Mouse (Mus musculus) CH12F3 (cell line): Measurements from ENCODE around the gene Gap43.
"Not testable (repeated sequence)": the region's sequence is repeated elsewhere in the genome, so short reads cannot be mapped to it uniquely, and the experiment has no call there.

Source experiments
- in situ Hi-C: fragments of 300-500 bp; cut with MboI; formaldehyde crosslinking; loops from 2 replicates; pipeline ENCODE4 v1.14.3; 2020; ENCODE audit warnings: low sequenced_read_pairs

Gene Gap43

DNA sequence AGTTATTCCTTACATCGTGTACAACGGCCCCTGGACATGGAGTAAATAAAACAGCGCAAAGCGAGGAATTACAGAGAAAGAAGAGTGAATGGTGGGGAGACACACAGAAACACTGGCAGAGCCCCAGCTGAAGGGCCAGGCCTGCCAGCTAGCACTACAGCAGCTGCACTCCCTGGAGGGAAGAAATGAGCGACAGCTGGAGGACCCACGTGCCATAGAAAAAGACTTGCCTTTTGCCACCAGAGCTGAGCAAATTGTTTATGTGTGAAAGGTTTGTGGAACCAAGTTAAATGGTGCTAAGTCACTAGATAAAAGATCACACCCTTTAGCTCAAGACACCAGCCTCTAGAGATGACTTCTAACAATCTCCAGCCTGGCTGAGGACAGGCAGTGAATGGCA lies 37.0 kb downstream of the Gap43 start:
- in situ Hi-C loops: no loop called here

DNA sequence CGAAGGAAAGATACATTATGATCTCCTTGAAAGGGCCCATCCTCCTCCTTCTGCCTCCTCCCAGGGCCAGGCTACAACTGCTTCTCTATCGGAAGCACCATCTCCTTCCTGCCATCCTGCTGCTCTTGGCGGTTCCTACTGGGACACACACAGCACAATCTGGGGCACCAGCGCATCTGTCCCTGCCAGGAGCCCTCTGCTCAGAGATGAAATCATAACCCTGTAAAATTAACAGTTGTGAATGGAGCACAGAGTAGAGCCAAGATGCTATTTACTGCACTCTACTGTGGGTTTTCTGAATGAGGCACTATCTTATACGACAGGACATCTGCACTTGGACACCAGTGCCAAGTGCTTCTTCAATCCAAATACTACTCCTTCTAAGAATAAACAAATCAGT lies 46.0 kb downstream of the Gap43 start:
- in situ Hi-C loops: no loop called here

DNA sequence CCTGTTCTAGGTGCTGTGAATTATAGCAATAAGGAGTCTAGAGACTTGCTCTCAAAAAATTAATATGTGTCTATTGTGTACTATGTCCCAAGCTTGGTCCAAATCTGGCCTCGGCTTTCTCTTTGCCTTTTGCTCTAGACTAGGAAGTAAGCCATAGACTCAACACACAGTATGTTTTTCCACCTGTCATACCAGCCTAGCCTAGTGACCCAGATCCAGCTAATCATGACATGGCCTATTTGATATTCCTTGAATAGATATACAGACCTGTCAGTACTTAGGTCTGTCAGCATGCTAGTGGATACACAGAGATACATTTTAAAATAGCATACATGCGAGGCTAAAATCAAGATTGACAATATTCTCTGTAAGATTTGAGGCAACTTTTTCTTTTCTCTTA lies 46.4 kb downstream of the Gap43 start:
- in situ Hi-C loops: no loop called here

DNA sequence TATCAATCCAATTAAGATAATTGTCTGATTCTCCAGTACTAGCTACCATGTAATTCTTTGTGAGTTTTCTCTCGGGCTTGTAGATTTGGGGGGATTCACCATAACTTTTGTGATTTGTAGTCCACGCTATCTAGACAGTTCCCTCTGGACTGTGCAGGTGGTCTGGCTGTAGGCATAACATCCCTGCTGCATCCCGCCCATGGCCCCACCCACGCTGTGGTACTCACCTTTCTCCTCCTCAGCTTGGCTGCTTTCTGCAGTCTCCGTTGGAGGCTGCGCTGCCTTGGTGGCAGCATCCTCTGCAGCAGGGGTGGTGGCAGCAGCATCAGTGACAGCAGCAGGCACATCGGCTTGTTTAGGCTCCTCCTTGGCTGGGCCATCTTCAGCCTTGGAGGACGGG lies 48.9 kb downstream of the Gap43 start:
- in situ Hi-C loops: no loop called here

DNA sequence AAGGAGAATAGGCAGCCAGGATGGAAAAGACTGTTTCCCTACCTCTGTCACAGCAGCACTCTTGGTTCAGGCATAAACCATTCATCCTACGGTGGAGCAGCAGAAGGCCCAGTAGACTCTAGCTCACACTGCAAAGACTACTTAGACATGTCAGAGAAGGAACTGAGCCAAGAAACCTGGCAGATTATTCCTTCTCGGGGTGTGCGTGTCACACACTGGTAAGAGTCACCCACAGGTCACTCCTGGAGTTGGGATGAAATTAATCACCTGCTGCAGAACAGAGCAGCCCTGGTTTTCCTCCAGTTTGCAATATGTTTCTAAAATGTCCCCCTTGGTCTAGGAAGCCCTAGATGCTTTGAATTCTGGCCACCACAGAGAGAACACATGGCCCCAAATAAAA lies 56.4 kb downstream of the Gap43 start:
- in situ Hi-C loops: no loop called here

DNA sequence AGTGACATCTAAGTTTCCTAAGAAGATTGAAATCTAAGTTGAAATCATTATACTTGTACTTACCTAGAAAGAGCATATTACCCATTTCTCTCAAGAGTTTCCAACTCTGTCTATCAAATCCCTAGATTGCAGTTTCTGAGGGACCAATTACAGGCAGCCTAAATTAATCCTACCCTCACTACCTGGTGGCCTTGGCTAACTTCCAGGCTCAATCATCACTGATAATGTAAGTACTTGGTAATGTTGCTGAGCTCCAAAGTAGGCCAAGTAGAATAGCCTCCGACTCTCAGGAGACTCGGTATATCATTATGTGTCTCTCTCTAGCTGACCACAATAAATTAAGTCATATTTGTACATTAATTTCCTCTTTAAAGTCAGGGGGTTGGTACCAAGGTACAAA lies 62.7 kb downstream of the Gap43 start:
- in situ Hi-C loops: no loop called here

DNA sequence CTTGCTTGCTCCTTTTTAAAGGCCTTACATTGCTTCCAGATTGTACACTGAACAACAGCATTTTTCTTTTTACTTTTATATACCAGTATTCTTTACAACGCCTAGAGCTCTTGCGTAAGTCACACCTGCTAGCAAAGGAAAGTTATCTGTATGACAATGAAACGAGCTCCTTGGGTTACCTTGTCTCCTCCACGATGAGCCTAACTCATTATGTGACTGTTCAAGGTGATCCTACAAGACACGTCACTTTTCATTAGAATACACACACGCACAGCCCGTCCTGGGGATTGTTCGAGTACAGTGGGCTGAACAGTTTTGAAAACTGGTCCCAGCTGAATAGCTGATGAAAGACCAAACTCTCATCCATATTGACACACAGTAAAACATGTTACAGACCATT lies 63.2 kb downstream of the Gap43 start:
- in situ Hi-C loops: no loop called here

DNA sequence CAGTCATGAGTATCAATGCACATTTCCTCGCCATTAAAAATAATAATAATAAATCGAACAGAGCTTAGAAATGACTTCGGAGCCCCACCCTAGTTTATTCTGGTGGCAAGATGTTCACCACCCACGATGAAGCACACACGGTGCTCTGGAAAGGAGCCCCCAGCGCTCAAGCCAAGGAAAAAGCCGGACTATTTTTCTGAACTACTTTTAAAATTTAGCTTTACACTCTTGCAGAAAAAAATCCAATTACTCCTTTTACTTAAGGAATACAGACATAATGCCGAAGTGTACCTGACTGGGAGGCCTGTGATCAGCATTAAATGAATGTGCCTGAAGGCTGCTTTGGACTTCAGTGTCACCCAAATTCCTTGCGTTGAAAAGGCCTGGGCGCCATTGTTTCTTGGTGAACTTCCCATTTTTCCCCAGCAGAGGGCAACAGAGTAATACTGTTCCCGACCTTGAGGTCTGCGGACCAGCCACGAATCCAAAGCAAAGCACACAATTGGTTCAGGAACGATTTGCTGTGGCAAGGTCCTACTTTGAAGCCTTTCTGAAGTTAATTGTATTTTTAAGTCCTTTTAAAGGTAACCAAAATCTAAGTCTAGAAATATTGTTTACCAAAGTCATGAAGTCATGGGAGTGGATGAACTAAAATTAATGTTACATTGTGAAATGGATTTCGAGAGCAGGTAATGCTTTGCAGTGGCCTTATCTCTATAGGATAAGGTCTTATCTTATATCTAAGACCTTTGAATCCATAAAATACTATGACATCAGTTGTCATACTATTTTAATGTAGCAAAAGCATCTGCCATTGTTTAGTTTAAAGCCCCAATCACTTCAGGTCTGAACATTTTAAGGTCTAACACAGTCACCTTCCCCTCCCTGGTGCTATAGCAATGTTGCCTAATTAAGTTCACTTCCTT lies 64.0 kb downstream of the Gap43 start:
- in situ Hi-C loops: no loop called here

DNA sequence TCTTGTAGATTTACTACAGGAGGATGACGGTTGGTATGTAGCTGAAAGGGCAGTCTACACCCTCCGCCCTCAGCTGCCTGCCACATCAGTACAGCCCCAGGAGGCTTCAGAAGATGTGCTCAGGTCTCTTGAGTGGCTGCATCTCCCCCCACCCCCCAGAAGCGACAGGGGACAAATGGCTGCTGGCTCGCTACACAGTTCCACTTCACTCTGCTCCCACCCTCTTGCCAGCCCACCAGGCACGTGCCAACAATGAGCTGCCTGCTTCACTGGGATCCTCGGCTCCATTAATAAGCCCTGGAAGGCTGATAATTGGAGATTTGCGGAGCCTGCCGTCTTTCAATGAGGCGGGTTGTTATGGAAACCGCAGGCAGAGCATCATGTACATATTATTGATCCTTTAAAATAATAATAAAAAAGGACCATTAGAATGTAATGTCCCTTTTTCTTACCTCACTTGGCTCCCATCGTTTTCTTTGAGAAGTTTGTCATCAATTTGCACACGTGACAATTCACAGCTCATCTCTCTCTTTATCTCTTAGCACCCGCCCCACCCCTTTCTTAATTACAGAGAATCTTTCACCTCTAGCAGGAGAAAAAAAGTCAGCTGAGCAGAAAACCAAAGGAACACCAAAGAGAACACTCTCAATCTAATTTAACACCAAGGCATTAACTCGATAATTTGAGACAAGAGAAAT lies 64.8 kb downstream of the Gap43 start:
- in situ Hi-C loops: no loop called here

DNA sequence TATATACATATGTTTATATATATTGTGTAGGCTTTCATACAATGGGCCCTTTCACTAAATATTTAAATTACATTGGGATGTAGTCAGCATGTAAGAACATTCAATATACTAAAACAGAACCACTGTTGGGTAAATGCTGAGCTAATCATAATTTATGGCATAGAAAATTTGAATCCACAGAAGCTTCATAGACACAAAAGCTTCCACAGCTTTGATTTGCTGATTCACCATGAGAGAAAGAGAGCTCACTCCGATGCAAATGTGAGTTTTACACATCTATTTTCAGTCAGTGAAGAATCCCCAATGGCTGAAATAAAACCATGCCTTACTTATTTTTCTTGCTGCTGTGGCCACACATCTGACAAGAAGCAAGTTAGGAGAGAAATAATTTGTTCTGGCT lies 69.2 kb downstream of the Gap43 start:
- in situ Hi-C loops: no loop called here

DNA sequence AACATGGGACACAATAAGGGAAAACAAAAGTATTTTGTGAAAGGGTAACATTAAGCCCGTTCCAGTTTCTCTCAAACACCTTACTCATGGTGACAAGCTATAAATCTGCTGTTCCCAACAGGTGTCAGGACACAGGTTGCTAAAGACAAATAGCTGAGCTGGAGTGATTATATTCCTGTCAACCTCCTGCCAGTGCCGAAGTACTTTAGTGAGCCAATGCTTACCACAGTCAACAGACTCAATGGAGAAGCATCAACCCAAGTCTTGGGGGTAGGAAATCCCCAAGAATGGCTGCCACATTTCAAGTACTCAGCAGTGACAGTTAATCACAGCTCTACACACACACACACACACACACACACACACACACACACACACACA lies 70.9 kb downstream of the Gap43 start:
- in situ Hi-C loops: no loop called here

DNA sequence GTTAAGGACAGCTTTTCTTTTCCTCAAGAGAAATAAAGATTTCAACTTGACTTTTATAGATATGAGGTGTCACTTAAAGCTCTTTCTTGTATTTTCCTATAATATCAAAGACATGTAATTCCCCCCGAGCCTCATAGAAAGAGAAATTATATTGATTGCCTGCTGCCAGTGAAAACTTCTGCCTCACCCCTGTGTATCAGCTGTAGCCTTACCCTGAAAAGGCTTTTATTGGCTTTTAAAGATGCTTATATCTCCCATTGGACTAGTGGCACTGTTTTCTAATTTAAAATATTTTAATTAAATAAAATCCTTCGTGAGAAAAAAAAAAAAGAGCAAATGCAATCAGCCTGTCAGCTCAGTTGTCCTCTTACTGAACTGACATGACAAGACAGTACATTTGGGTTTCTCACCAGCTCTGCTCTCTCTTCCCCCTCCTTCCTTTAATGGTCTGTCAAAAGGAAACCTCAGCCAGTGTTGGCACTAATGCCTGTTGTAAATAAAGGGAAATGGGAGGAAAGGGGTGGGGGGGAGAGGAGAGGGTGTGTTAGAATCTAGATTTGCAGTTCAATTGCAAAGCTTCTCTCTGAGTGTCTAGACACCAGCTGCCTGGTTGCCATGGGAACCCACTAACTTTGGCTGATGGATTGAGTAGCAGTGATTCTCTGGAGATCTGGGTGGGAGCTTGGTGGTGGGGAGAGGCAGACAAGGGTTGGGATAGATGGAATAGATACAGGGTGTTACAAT lies 71.4 kb downstream of the Gap43 start:
- in situ Hi-C loops: no loop called here

DNA sequence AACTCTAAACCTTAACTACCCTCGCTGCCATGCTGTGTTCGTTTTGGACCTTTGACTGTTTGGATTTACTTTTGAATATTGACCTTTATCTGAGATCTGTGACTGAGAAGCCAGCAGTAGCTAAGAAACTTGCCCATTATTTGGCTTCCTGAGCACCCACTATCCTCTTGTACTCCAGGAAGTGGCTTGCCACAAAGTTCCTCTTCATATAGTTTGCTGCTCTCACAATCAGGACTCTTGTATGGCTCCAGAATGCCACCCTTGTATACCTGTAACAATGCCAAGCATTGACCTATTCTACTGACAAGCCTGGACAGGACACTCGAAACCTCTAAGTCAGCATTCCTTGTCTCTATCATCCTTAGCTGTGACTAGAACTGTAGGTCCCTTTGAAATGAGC lies 75.3 kb downstream of the Gap43 start:
- in situ Hi-C loops: no loop called here

DNA sequence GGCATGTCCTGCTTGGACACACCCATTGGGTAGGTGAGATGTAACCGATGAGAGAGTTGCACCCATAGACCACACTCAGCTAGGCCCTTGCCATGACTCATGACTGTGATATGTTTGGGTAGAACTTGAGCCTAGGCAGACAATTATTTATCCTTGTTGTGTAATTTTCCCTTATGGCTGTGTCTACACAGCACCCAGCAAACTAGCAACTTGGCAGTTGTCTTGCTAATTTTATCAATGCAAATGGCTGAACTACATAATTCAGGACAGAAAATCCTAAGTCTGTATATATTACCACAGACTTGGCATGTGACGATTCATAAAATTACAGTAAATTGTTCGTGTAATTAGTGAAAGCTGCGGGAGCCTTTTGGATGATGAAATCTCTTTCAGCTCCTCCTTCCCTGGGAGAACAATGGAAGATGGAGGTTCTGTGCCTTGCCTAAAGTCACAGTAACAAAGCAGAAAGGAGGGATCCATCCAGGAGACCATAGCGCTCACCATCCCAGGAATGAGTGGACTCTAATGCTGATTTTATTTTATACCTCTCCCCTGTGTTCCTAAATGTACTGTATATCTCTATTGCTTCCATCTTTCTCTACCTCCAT lies 77.4 kb downstream of the Gap43 start:
- in situ Hi-C loops: no loop called here

DNA sequence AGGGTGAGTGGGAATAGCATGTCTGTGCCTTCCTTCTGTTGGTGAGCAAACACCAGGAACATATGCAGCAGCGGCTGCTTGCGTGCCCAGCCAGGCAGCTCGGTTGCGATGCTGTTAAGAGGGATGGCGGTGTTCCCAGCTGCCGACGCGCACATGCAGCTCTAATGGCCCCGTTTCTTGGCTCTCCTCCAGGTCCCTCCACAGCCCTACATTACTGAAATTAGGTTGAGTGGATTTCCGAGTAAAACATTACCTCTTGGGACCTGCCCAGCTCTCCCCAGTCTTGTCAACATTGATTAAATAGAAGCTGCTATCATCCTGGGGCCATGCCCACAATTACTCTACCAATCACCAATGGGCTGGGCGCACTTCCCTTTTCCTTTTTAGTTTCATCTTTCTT lies 84.8 kb downstream of the Gap43 start:
- in situ Hi-C loops: no loop called here

DNA sequence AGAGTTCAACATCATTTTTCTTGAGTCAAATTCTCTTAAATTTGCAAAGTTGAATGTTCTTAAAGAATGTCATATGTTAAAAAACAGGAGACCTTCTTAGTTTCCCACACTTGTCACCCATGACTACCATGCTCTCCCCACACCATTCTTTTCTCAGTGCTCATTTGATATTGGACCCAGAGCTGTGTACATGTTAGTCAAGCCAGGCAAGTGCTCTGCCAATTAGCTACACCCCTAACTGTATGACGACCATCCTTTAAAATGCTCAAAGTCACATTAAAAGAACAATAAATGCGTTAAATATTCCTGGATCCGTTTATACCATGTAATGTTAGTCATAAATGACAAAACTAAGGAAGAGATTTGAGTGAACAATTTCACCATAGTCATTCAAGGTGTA lies 85.2 kb downstream of the Gap43 start:
- in situ Hi-C loops: no loop called here

DNA sequence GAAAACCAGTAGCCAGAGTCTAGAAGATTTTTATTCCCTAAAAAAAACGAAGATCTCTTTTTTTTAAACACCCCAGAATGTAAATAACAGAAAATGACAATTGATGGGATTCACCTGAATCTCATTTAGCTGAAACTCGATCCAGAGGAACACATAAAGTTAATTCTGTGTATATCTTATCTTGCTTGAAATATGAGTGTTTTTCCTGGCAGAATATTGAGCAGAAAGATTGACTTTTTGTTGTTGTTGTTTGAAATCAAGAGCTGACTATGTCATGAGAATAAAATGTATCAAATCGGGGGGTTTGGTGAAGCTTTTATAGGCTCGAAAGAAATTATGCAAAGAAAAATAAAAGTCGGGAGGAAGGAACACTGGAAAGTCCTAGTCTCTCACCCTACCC lies 88.2 kb downstream of the Gap43 start:
- in situ Hi-C loops: no loop called here

DNA sequence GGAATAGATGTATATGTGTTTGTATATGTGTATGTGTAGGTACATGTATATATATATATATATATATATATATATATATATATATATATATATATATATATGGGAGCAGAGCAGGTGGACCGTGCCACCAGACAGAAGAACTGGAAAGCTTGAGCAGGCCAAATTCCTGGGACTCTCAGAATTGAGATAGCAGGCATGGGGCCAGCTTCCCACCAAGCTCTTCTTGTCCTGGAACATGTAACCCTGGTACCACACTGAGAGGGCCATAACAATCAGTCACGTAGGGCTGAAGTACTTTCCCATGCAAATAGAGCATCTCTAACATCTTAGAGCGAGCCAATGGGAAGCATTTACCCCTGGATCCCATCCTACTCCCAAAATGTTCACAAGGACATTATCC lies 96.3 kb downstream of the Gap43 start:
- in situ Hi-C loops: not testable (repeated sequence)

DNA sequence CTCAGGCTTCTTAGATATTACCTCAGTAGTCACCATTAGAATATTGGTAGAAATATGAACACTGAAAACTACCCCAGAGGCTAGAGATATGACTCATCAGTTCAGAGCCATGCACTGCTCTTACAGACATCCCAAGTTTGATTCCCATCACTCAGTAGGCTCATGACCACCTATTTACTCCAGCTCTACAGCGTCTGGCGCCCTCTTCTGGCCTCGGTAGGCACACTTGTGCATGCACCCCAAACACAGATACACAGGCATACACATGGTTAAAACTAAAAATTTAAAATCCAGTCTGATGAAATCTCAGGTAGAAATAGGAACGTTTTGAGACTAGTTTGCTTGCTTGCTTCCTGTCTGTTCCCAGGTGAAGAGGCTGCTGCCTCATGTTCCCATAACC lies 109.1 kb downstream of the Gap43 start:
- in situ Hi-C loops: no loop called here
